Mouse (Mus musculus): ENCODE data around the gene Tnfaip1.

DNA sequence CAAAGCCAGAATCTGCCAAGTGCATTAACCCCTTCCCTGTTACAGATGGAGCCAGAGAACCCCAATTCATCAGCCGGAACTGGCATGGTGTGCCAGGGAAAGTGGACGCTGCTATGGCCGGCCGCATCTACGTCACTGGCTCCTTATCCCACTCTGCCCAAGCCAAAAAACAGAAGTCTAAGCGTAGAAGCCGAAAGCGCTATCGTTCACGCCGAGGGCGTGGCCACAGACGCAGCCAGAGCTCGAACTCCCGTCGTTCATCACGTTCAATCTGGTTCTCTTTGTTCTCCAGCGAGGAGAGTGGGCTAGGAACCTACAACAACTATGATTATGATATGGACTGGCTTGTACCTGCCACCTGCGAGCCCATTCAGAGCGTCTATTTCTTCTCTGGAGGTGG, 34.6 kb downstream of the Tnfaip1 start:
- no peak for TF ChIP-seq CTCF (conservative IDR thresholded peaks at IDR 0.05; ENCODE audit: insufficient read depth, insufficient read length, low read depth, low read length)
- TF ChIP-seq POLR2A (IDR thresholded peaks at IDR 0.05; ENCODE audit: low read depth, low read length), result no peak
